Mouse (Mus musculus) liver, embryonic 14.5 days (tissue): ENCODE measurements around the gene Ttll3. TPM values are rescaled to one million over a fixed set of nuclear protein-coding genes. Genes with fewer than 3 reads are reported as not detected.

Experiments
- ATAC-seq: fragments of 200-750 bp; cut with Nextera tagmentation; 2 replicates; pipeline ENCODE4 v1.8.0; 2017; ENCODE audit warnings: moderate number of reproducible peaks, mild to moderate bottlenecking, moderate library complexity; ENCODE audit not compliant: insufficient read depth
- DNase-seq, 3 experiments: peaks; one replicate each; pipeline ENCODE4 v3.0.0-alpha.2; 2012 to 2013; ENCODE audit warnings: low read depth in 3 of 3, low spot score in 3 of 3
- H3K27ac ChIP-seq: fragments of 300-500 bp; sonication (generic); 2 replicates; pipeline ENCODE4 v1.5.1; 2014; ENCODE audit warnings: moderate library complexity, mild to moderate bottlenecking, control low read depth, inconsistent platforms
- H3K27me3 ChIP-seq: fragments of 300-500 bp; sonication (generic); 2 replicates; pipeline ENCODE4 v1.6.1; 2014; ENCODE audit warnings: mild to moderate bottlenecking, low read length, moderate library complexity; ENCODE audit not compliant: control insufficient read depth, insufficient read depth
- H3K36me3 ChIP-seq: fragments of 300-500 bp; sonication (generic); replicated peaks from 2 replicates; pipeline ENCODE4 v1.6.1; 2014; ENCODE audit warnings: low read depth; ENCODE audit not compliant: control insufficient read depth, insufficient read depth
- H3K4me1 ChIP-seq, 2 experiments: fragments of 200-500 bp in 1 of 2; fragments of 300-500 bp in 1 of 2; sonication (generic) in 1 of 2; replicated peaks; 2 replicates each; pipeline ENCODE4 v1.6.1; 2012 to 2014; ENCODE audit warnings: antibody characterized with exemption in 1 of 2, inconsistent platforms in 1 of 2, low read length in 1 of 2; ENCODE audit not compliant: control insufficient read depth in 2 of 2, insufficient read depth in 2 of 2
- H3K4me2 ChIP-seq: fragments of 300-500 bp; sonication (generic); 2 replicates; pipeline ENCODE4 v1.6.1; 2014; ENCODE audit warnings: low read depth, mild to moderate bottlenecking, control low read depth, moderate library complexity
- H3K4me3 ChIP-seq, 2 experiments: fragments of 200-500 bp in 1 of 2; fragments of 300-500 bp in 1 of 2; sonication (generic) in 1 of 2; 2 replicates each; pipeline ENCODE4 v1.5.1; 2012 to 2014; ENCODE audit warnings: low read depth in 2 of 2, low read length in 2 of 2, mild to moderate bottlenecking in 2 of 2, control low read depth in 1 of 2, inconsistent platforms in 1 of 2, moderate library complexity in 1 of 2; ENCODE audit not compliant: insufficient read depth in 1 of 2
- H3K9ac ChIP-seq: fragments of 300-500 bp; sonication (generic); replicated peaks from 2 replicates; pipeline ENCODE4 v1.6.1; 2014; ENCODE audit warnings: mild to moderate bottlenecking, control low read depth, moderate library complexity
- H3K9me3 ChIP-seq: fragments of 300-500 bp; sonication (generic); 2 replicates; pipeline ENCODE4 v1.6.1; 2016; ENCODE audit warnings: low read length, mixed read lengths; ENCODE audit not compliant: control insufficient read depth
- CTCF ChIP-seq: IDR thresholded peaks from 2 replicates; pipeline ENCODE4 v1.5.1; 2016; ENCODE audit warnings: antibody characterized with exemption, low read depth, control low read depth
- EP300 ChIP-seq: IDR thresholded peaks from 2 replicates; pipeline ENCODE4 v1.6.1; 2016; ENCODE audit warnings: antibody characterized with exemption, low read depth
- WGBS: fragments of 180-500 bp; shearing (Covaris S2); extraction: QIAGEN DNeasy Blood & Tissue Kit; methylation state at CpG from one replicate; pipeline ENCODE4 v1.1.7; 2014; ENCODE audit not compliant: insufficient replicate concordance; 5-methylcytosine and 5-hydroxymethylcytosine counted together
- polyA plus RNA-seq, 2 experiments: library from polyadenylated mRNA; depleted of rRNA in 1 of 2; stranded (reverse) in 1 of 2; unstranded in 1 of 2; fragments of >200 nt; fragmentation: Nextera tagmentation in 1 of 2; extraction: Ambion mirVana in 1 of 2; gene quantifications; 2 replicates each; pipeline versions ENCODE4 v1.2.1 to v1.2.3; 2012 to 2014

Ttll3 gene
- polyA plus RNA-seq, 2 experiments: 0.41 to 1.6 TPM

DNA sequence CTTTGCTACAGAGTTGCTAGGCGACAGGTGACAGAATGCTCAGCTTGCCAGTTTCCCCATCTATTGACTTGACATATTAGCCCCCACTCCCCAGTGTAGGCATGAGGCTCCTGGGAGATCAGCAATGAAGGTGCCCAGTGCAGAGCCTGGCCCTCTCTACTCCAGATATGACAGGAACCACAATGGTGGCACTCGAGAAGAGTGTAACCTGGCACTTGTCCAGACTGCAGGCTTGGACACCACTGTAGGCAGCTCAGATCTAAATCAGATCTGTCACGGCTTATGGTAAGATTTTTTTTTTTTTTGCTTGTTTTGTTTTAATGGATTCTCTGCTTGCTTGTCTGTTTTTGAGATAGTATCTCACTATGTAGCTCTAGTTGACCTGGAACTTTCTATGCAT lies 44.6 kb downstream of the Ttll3 start:
- DNase-seq: no peak
- Histone ChIP-seq H3K9ac (no peak overlapping the region), H3K4me1 (no peaks in the 10 kb centered on the region), H3K27ac (no peak overlapping the region), H3K9me3 (no peaks in the 10 kb centered on the region), H3K4me3 (no peak overlapping the region), H3K36me3 (no peaks in the 10 kb centered on the region), H3K27me3 (no peaks in the 10 kb centered on the region), H3K4me2 (no peak overlapping the region)
- TF ChIP-seq CTCF: no peak
- TF ChIP-seq EP300: no peak
- 64% methylated on average over 3 of the region's 3 CpGs for WGBS
- no peak for ATAC-seq

DNA sequence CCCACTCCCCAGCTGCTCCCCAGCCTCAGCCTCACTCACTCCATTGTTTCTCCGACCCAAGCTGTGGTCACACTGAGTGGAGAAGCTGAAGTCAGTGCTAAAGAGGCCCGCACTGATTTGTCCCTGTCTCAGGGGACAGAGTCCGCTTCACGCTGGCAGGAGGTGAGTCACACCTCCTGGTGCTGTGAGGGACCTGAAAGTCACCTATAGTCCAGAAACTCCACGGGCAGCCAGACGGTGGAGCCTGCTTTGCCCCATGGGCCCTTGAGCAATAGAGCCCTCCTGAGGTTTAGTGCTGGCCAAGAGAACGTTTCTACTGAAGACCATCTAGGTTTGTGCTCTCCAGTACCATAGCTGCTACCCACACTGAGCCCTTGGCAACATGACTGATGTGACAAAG lies 45.6 kb downstream of the Ttll3 start:
- WGBS: 52% methylated on average over 7 of the region's 7 CpGs
- Histone ChIP-seq H3K9me3 (no peaks in the 10 kb centered on the region), H3K4me1 (no peaks in the 10 kb centered on the region), H3K27ac (no peak overlapping the region), H3K27me3 (no peaks in the 10 kb centered on the region), H3K36me3 (no peaks in the 10 kb centered on the region), H3K4me3 (no peak overlapping the region), H3K9ac (no peak overlapping the region), H3K4me2 (no peak overlapping the region)
- ATAC-seq (no peak), DNase-seq (no peak)
- TF ChIP-seq CTCF: no peak
- TF ChIP-seq EP300: no peak

DNA sequence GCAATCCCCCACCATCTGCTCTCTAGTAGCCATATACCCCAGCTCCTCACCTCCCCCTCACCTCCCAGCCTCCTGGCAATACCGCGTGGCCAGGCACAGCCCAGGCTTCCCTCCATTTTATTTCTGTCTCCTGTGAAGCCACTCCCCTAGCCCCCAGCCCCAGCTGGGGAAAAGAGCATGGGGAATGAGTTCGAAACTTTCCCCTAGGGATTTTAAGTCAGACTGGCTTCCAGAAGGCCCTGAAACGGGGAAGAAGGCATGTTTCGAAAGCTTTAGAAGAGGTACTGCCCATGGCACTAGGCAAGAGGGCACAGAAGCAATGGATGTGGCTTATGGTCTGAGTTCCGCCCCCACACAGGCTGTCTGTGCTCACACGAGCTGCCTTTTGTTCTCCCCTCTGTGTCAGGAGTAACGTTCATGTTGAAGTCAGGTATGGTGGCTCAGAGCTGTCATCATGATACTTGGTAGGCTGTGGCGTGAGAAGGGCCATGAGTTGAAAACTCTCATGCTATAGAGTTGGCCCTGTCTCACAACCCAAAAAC lies 46.7 kb downstream of the Ttll3 start, which contains the start of gene Cidec:
Cidec (minus strand) TSS at position 97 of the 542 bp plus-strand sequence.
- no peak within 1 kb of the TSS for H3K27ac ChIP-seq
- H3K27me3 ChIP-seq: no peaks in the 10 kb centered on the region
- ATAC-seq (no peak), DNase-seq (no peak)
- no peak for TF ChIP-seq CTCF
- no peak for TF ChIP-seq EP300
- H3K4me3 ChIP-seq: no peak within 1 kb of the TSS
- no peaks in the 10 kb centered on the region for H3K9me3 ChIP-seq
- no peak within 1 kb of the TSS for H3K9ac ChIP-seq
- H3K4me2 ChIP-seq: no peak within 1 kb of the TSS
- 57% methylated on average over 9 of the region's 9 CpGs for WGBS
- no peaks in the 10 kb centered on the region for H3K36me3 ChIP-seq
- no peaks in the 10 kb centered on the region for H3K4me1 ChIP-seq

DNA sequence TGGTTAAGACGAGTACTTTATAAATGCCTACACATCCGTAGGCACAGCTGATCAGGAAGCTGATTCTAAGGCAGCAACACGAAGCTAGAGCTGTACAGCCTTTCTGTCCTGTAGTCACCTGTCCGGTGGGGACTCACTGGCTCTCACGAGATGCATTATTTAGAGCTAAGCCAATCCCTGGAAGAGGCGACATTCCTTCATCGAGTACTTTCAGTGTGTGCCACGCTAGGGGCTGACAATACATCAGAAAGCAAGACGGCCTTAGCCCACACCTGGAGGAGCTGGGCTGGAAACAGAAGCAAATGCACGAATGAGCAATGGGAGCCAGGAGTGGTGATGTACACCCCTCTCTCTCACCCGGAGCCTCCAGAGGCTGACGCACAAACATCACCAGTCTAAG lies 48.1 kb downstream of the Ttll3 start:
- DNase-seq: no peak
- no peaks in the 10 kb centered on the region for H3K27me3 ChIP-seq
- 59% methylated on average over 12 of the region's 12 CpGs for WGBS
- H3K4me3 ChIP-seq: no peak overlapping the region
- no peak overlapping the region for H3K4me2 ChIP-seq
- no peaks in the 10 kb centered on the region for H3K9me3 ChIP-seq
- H3K4me1 ChIP-seq: 0 out of 4 replicates have a peak, but pooled peaks cover 0 to 3% of the 10 kb centered on the region in 2 experiments
- ATAC-seq: no peak
- H3K9ac ChIP-seq: no peak overlapping the region
- H3K36me3 ChIP-seq: no peaks in the 10 kb centered on the region
- TF ChIP-seq EP300 (no peak), CTCF (no peak)
- H3K27ac ChIP-seq: no peak overlapping the region

DNA sequence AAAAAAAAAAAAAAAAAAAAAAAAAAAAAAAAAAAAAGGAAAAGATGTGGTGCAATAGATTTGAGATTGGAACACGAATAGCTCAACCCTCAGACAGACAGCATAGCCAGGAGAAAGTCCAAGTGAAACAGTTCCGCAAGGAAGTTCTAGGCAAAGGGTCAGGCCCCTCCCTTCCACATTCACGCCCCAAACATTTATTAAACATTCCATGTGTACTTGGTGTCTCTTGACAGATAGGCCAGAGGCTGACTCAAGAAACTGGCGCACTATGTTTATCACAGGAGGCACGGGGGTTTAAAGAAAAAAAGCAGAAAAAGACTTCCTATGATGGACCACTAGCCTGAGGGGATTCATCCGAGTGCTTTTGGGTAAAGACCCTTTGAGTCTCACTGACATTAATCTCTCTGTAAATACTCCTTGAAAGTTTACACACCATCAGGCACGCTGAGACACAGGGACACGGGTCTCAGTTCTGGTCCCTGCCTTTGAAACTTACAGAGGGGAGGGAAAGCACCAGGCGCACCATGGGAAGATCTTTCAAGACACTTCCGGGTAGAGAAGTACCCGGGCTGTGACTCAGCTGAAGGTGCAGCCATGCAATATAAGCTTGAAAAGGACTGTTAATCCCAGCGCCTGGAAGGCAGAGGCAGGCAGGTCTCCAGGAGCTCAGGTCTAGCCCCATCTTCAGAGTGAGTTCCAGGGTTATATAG lies 49.8 kb downstream of the Ttll3 start:
- DNase-seq (no peak), ATAC-seq (no peak)
- Histone ChIP-seq H3K9me3 (no peaks in the 10 kb centered on the region), H3K4me3 (no peak overlapping the region), H3K27ac (no peak overlapping the region), H3K4me1 (peaks cover 6 to 9% of the 10 kb centered on the region in 2 experiments), H3K36me3 (no peaks in the 10 kb centered on the region), H3K9ac (no peak overlapping the region), H3K27me3 (no peaks in the 10 kb centered on the region), H3K4me2 (no peak overlapping the region)
- TF ChIP-seq EP300: no peak
- no peak for TF ChIP-seq CTCF
- WGBS: 38% methylated on average over 12 of the region's 12 CpGs
